Mouse (Mus musculus) embryonic fibroblast, embryonic 13.5 days (primary cell): ENCODE measurements around the gene Wnt2.

Experiments used
- CTCF ChIP-seq: IDR thresholded peaks from 2 replicates; pipeline ENCODE4 v1.5.1; 2011; ENCODE audit warnings: mild to moderate bottlenecking, control low read depth, low read length, moderate library complexity, borderline replicate concordance; ENCODE audit not compliant: insufficient read depth
- POLR2A ChIP-seq: IDR thresholded peaks from 2 replicates; pipeline ENCODE4 v1.6.1; 2011; ENCODE audit warnings: low read depth, mild to moderate bottlenecking, control low read depth, low read length, moderate library complexity

DNA sequence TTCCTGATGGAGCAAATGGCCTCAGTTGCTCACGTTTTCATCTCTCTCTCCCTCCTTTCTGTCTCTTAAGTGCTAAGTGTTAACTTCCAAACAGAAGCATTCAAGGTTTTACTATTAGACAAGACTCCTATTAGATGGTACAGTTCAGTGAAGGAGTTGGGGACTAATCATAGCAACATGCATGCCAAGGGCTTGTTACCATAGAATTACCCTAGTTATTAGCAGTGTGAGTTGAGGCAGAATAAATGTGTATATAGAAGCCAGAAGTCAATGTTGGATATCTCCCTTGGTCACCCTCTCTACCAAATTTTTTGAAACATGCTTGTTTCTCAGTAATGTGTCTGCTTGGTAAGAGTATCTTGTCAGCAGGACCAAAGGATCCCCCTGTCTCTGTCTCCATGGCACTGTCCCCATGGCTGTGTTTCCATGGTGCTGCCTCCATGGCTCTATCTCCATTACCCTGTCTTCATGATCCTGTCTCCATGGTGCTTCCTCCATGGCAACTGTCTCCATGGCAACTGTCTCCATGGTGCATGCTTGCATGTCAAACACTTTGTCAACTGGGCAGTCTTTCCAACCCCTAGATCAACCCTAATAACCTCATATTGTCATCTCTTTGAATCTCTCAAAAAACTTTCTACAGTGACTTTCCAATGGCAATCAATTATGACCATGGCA lies 61.8 kb downstream of the Wnt2 start:
- TF ChIP-seq CTCF (no peak), POLR2A (no peak)
